Mouse (Mus musculus): Measurements from ENCODE around the gene Hist1h3d.
A peak's percentile ranks its signal among the peaks of the same experiment; 100 is the strongest.
"Not testable (repeated sequence)": the region's sequence is repeated elsewhere in the genome, so short reads cannot be mapped to it uniquely, and the experiment has no call there.

The Hist1h3d gene

DNA sequence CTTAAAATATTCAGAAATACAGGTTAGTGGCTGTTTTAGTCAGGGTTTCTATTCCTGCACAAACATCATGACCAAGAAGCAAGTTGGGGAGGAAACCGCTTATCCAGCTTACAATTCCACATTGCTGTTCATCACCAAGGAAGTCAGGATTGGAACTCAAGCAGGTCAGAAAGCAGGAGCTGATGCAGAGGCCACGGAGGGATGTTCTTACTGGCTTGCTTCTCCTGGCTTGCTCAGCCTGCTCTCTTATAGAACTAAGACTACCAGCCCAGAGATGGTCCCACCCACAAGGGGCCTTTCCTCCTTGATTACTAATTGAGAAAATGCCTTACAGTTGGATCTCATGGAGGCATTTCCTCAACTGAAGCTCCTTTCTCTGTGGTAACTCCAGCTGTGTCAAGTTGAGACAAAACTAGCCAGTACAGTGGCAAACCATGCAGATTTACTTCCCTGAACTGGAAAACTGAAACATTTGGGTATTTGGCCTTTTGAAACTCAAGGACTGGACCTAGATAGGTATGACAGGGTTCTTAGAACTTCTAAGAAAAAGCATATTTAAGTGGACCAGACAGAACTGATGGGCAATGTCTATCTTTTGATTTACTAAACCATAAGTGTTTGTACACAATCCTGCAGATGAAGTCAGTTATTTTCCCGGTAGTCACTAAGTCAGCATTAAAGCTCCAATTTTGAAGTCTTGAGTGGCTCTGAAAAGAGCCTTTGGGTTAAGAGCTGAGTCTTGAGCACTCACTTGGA is 33.2 kb upstream of the Hist1h3d start:
- DNase-seq (ENCODE audit: low spot score in 2 of 2), result peak in 1 of 2 experiments; percentile 54

DNA sequence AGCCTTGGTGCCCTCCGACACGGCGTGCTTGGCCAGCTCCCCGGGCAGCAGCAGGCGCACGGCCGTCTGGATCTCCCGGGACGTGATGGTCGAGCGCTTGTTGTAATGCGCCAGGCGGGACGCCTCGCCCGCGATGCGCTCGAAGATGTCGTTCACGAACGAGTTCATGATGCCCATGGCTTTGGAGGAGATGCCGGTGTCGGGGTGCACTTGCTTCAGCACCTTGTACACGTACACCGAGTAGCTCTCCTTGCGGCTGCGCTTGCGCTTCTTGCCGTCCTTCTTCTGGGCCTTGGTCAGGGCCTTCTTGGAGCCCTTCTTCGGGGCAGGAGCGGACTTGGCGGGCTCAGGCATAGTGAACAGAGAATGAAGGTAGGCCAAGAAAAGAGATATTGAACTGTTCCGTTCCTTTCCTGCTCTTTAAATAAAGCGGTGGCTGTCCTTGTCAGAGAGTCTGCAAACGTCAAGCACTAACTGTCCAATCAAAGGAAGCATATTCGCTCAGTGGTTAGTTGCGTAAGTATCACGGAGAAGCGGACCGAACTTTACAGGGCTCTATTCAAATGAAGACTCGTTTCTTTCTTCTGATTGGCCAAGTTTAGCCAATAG is 32.5 kb upstream of the Hist1h3d start, which contains the start of gene Hist1h2bh:
Hist1h2bh (minus strand) TSS at position 394 of the 609 bp plus-strand sequence.
- peak; percentile 78 to 87 for DNase-seq (ENCODE audit: low spot score in 2 of 2)

DNA sequence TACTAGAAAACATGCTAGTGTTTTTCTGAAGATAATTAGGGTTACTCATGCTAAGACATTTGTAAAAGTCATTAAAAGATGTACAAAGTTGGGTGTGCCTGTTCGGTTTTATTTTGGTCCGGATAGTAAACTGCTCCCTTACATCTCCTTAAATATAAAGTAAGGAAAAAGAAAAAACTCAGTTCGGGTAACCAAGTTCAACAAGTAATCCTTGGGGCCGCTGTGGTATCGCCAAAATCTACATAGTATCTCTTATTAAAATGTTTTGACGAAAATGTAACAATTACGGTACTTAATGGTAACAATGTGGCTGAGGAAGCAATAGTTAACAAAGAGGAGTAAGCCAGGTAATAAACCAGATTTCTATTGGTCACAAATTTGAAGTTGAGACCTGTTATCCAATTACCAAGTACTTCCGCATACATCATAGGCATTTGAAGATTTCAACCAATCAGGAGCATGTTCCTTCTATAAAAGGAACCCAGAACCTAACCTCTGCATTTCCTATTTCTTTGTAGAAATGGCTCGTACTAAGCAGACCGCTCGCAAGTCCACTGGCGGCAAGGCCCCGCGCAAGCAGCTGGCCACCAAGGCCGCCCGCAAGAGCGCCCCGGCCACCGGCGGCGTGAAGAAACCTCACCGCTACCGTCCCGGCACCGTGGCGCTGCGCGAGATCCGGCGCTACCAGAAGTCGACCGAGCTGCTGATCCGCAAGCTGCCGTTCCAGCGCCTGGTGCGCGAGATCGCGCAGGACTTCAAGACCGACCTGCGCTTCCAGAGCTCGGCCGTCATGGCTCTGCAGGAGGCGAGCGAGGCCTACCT is 31.4 kb upstream of the Hist1h3d start, which contains the start of gene Hist1h3f:
Hist1h3f (plus strand) TSS at position 88 of the 822 bp plus-strand sequence.
- DNase-seq (ENCODE audit: low spot score in 2 of 2), result peak; percentile 81 to 87

DNA sequence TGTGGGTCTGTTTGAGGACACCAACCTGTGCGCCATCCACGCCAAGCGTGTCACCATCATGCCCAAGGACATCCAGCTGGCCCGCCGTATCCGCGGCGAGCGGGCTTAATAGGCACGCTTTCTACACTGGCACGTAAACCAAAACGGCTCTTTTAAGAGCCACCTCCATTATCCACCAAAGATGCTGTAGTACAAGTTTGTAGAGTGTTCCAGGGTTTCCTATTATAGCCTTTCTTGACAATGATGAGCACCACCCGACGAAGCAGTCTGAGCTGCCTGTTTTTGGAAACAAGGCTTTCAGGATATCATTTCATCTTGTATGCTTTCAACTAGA is 30.8 kb upstream of the Hist1h3d start:
- peak in 1 of 2 experiments; percentile 63 for DNase-seq (ENCODE audit: low spot score in 2 of 2)

DNA sequence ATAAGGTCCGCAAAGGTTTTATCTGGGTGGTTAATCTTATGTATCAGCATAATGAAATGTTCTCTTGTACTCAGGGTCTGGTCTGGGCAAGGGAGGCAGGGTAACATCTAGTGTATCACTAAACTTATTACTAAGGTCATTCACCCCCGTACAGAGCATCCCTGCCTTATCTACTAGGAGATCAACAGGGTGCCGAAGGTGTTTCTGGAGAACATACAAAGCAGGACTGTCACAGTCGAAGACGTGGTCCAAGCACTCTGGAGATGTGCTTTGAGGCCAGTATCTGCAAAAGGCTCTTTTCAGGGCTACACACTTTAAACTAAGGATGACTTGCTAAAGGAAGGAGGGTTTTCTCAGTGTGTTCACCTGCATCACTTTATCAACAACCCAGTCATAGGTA is 28.9 kb upstream of the Hist1h3d start:
- DNase-seq (ENCODE audit: low spot score in 2 of 2), result peak in 1 of 2 experiments; percentile 17

GRCm38 (mm10) chr13:23550761-23551145 is 24.8 kb upstream of the Hist1h3d start:
- DNase-seq (ENCODE audit: low spot score in 2 of 2), result peak; percentile 23 to 36

DNA sequence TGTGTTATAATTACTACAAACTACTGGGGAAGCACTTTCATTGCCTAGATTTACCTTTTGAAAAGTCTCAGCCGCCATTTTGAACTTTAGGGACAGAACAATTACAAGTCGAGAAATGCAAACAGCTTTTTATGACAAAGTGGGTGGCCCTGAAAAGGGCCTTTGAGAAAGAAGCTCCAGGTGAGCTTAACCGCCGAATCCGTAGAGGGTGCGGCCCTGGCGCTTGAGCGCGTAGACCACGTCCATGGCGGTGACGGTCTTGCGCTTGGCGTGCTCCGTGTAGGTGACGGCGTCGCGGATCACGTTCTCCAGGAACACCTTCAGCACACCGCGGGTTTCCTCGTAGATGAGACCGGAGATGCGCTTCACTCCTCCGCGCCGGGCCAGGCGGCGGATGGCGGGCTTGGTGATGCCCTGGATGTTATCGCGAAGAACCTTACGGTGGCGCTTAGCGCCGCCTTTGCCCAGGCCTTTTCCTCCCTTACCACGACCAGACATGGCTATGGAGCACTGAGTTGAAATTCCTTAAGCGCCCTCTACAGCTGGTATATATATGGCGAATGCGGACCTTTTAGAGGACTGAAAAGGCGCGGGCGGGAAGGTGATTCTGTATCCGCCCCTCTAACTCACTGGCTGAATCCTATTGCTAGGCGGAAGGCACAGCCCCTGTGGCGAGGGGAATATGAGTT is 24.3 kb upstream of the Hist1h3d start, which contains the start of gene Hist1h4f:
Hist1h4f (minus strand) TSS at position 503 of the 689 bp plus-strand sequence.
- DNase-seq (ENCODE audit: low spot score in 2 of 2), result peak; percentile 92 to 97

- DNase-seq (ENCODE audit: low spot score in 2 of 2), result peak; percentile 36 to 53
These were observed 23.3 kb upstream of the Hist1h3d start for GRCm38 (mm10) chr13:23551931-23552914.

DNA sequence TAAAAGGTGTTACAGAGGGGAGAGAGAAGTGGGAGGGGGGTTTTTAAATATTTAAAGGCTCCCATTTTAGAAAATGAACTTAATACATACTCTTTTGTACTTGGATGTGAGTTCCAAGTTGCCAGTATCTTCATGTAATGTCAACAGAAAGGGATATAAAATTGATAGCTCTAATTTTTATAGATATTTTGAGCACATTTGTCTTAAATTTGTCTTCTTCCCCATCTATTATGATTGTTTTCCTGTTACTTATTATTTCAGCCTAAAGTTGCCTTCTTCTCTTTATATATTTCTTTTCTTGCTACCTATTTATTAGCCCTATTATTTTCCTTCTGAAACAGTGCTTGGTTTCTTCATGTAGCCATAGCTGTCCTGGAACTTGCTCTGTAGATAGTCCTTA is 22.6 kb upstream of the Hist1h3d start, which contains the start of gene Hist1h1d:
Hist1h1d (plus strand) TSS at position 301 of the 400 bp plus-strand sequence.
- no peak for DNase-seq (ENCODE audit: low spot score in 2 of 2)

DNA sequence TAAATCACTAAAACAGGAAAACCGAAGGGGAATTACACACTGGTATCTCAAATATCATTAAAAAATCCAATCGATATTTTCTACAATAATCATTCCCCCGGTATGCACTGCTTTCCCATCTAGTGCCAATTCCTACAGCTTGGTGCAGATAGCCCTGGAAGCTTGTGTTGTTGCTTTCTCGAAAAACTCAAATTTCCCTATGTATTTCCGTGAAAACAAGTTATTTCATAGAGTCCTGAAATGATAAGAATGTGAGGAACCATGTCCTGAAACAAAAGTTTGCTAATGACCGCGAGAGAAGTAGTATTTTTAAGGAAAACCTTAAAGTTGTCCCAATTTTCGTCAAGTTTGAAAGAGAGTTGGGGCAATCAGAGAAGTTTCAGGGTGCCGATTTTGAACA is 21.2 kb upstream of the Hist1h3d start:
- no peak for DNase-seq (ENCODE audit: low spot score in 2 of 2)

- peak; percentile 93 to 96 for DNase-seq (ENCODE audit: low spot score in 2 of 2)
These were observed 20.4 kb upstream of the Hist1h3d start for GRCm38 (mm10) chr13:23554925-23555838.

GRCm38 (mm10) chr13:23555839-23556416 is 19.6 kb upstream of the Hist1h3d start:
- DNase-seq (ENCODE audit: low spot score in 2 of 2), result peak; percentile 77 to 78

GRCm38 (mm10) chr13:23556906-23557305 is 18.7 kb upstream of the Hist1h3d start:
- no peak for DNase-seq (ENCODE audit: low spot score in 2 of 2)

DNA sequence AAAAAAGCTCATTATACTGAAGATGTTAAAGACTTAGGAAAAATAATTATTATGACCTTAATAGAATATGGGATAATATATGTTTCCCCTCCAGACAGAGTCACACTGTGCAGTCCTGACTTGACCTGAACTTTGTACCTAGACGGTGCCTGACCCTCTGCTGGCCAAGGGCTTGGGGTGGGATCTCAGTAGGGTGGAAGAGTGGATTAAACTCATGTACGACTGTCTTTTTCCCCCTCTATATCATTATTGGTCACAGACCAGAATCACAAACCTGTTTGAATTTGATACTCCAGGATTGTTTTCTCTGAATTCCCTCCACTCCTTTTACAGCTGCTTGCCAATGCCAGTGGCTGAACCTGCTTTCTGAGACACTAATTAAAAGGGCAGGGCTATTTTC is 14.9 kb upstream of the Hist1h3d start:
- not testable (repeated sequence) for DNase-seq (ENCODE audit: low spot score in 2 of 2)

DNA sequence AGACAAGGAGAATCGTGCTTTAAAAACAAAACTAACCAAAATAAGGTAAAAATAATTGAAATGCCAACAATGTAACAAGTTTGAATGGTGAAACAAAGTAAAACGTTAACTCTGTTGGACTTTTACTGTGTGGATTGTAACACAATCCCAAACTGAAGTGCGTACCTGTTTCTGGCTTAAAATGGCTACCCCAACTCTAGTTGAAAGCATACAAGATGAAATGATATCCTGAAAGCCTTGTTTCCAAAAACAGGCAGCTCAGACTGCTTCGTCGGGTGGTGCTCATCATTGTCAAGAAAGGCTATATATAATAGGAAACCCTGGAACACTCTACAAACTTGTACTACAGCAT is 14.1 kb upstream of the Hist1h3d start:
- not testable (repeated sequence) for DNase-seq (ENCODE audit: low spot score in 2 of 2)

DNA sequence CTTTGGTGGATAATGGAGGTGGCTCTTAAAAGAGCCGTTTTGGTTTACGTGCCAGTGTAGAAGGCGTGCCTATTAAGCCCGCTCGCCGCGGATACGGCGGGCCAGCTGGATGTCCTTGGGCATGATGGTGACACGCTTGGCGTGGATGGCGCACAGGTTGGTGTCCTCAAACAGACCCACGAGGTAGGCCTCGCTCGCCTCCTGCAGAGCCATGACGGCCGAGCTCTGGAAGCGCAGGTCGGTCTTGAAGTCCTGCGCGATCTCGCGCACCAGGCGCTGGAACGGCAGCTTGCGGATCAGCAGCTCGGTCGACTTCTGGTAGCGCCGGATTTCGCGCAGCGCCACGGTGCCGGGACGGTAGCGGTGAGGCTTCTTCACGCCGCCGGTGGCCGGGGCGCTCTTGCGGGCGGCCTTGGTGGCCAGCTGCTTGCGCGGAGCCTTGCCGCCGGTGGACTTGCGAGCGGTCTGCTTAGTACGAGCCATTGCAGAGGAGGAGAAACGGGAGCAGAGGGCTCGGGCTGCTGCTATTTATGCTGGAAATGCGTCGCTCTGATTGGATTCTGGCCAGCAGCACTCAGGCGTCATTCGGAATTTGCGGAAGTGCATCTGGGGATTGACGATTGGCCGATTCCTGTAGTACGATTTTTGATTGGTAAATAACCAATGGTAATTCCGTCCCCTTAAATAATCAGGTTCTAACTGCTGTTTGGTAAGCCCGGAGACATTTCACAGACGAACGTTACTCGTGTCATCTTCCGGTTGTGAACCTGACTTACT is 13.5 kb upstream of the Hist1h3d start, which contains the start of gene Hist1h3e:
Hist1h3e (minus strand) TSS at position 487 of the 777 bp plus-strand sequence.
- peak; percentile 95 to 98 for DNase-seq (ENCODE audit: low spot score in 2 of 2)

GRCm38 (mm10) chr13:23562699-23563462 is 12.7 kb upstream of the Hist1h3d start:
- peak; percentile 37 to 57 for DNase-seq (ENCODE audit: low spot score in 2 of 2)
